Mouse (Mus musculus) lung, postnatal 4 days (tissue): ENCODE results near the gene Napb.

Experiments used
- DNase-seq, 2 experiments: peaks; one replicate each; pipeline ENCODE4 v3.0.0; 2021

Napb gene

DNA sequence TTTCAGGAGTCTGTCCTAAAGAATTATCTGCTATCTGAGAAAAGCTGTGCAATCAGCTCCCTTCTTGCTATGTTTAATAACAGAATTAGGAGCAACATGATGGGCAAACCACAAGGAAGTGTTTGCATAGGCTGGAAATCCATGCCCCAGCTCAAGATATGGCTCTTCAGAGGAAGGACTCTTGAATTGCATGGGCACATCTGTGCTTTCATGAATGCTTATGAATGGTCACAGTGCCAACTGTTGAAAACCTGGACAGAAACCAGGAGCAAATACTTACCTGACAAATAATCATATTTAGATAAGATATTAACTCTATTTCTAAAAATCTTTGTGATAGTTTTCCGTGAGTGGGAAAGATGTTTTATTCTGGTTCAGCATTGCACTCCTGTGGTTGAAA, 45.4 kb downstream of the Napb start:
- DNase-seq, result peak in 1 of 2 experiments; percentile 32

DNA sequence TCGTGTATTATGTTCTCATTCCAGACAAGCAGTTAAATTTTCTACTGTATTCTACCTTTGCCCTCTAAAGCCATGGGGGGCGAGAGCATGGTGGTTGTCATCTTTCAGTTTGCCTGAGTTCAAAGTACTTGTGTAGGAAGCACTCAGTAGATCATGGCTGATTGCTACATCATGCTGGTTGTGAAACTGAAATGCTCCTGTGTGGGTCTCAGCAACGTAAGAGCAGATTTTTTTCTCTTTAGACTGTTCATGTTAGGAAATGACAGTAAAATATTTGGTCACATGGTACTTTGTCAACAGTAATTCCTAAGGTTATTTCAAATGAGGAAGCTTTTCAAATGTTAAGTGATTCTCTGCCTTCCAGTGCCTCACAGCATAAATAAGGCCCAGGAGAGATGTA, 46.6 kb downstream of the Napb start:
- DNase-seq, result peak in 1 of 2 experiments; percentile 54

DNA sequence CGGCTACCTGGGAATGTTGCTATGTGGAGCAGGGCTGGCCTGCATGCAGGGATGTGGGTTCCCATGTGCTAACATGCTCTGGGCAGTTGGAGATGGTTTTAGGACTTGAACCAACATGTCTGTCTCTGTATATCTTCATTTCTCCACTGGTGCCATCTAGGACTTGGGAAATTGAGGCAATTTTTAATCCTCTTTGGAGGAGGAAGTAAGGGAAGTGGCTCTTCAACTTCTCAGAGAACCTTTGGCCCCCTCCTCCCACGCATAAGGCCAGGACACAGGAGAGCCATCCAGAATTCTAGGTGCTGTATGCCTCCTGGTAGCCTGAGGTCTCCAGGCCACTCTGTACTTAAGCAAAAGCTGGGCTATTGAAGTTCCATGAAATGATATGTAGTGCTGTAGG, 47.3 kb downstream of the Napb start:
- no peak for DNase-seq

DNA sequence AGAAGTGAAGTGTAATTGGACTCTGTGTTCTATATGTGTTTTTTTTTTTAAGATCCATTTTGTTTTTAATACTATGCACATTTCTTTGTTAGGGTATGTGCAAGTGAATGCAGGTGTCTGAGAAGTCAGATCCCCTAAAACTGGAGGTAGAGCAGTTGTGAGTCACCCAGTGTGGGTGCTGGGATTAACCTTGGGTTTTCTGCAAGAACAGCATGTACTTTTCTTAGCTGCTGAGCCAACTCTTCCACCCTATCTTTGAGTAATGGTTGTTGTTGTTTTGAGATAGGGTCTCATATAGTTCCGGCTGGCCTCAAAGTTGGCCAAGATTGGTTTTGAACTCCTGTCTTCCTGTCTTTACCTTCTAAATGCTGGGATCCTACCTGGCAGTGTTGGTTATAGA, 49.2 kb downstream of the Napb start:
- DNase-seq, result no peak

DNA sequence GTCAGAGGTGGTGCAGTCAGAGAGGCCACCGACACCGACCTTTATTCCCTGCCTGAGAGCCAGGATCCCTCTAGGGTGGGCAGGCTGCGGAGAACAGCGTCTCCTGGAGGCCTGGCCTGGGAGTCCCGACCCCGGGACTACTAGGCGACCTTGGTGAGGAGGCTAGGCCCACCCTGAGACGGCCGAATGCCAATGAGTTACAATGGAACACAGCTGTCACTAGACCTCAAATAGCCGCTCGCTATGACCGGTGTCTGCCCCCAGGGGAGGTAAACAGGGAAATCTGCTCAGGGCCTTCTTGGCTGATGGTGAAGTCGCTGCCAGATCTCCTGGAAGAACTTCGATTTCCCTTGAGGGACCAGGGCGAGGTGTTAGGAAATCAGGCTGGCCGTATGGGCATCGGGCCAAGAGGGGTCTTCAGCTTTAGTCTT, 50.8 kb downstream of the Napb start:
- peak; percentile 73 to 76 for DNase-seq

DNA sequence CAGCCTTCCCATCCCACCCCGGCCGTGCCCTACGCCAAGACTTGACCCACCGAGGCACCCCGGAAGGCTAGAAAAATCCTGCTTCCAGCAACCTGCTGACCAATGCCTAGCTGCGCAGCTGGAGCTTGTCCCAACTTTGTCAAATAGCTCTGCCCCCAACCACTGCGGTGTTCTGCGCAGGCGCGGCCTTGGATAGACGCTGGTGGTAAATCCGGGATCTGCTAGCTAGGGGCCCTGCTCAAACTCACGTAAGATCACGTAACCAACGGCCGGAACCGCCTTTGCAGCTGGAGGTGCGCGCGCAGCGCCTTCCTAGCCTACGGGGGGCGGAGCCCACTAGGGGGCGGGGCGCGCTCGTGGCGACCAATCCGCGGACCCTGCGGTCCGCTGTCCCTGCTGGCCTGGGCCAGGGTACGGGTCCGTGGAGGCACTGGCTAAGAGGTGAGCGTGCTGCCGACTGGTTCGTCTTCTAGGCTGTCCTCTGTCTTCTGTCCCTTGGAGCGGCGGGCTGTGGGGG, 51.4 kb downstream of the Napb start, which contains the start of gene Gzf1:
Gzf1 (plus strand) TSS at position 249 of the 517 bp plus-strand sequence.
- peak; percentile 100 for DNase-seq

DNA sequence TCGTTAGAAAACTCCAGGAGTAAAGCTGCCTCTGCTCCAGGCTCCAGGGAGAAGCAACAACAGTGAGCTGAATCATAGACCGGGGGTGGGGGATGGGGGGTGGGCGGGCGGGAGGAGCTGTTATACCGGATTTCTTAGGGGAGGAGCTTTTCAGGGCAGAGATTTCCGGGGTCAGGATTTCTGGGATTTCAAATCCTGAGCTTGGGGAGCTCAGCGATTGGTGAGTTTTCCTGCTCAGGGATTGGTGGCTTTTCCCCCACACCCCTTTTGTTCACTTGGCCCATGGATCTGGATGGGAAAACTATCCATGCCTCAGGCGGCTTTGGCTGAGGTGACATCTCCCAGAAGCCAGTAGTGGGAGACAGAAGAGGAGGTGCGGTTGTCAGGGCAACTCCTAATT, 52.9 kb downstream of the Napb start:
- peak; percentile 46 to 65 for DNase-seq

DNA sequence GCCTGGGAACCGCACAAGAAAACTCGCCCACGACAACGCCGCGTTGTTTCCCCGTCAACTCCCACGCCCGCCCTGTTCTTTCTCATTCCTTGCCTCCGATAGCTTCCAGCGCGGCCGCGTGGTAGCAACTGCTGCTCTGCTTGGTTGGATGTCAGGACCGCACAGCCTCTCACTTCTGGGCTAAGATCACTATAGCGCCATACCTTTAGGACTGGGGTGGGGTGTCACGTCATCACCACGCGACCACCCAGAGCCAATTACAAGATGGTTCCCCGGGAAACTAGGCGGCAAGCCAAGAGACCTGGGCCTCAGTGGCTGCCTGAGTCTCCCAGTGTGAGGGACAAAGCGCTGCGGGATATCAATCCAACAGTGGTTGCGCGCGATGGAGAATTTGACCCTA, 54.5 kb downstream of the Napb start:
- peak; percentile 59 to 71 for DNase-seq

DNA sequence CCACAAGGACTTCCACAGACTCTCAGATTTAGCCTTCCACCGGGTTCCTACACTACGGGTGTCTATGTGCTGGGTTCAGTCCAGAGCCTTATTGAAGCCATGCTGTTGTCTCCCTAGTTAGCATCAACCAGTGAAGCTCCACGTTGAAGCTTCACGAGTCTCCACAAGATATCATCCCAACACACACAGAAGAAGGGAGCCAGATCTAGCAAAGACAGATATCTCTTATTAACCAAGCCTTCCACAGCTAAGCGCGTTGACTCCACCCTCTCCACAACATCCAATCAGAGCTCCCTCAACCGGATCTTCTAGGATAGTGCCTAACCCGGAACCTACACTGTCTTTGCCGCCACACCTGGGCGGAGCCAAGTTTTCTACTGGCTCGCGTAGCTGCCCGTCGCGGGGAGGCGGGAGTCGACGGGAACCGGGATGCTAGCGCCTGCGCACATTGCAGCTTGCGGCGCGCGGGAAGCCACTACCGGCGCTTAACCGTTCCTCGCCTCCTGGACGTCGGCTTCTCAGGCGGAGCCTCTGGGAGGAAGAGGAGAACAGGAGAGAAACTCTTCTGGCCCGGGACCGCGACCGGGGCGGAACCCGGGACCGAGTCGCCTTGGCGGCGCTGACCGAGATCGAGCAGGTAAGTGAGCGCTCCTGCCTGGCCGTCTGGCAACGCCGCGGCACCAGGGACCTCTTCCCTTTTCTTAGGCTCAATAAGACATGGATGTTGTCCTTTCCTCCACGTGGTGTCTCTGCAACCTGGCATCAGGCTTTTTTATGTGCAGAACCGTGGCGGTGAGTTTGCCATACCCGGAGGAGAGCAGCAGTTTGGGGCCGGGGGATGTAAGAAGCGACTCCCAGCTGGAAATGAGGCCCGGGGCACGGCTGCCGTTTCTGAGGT, 59.8 kb downstream of the Napb start, which contains the start of gene Nxt1:
Nxt1 (plus strand) TSS at position 403 of the 898 bp plus-strand sequence.
- DNase-seq, result peak; percentile 99 to 100

DNA sequence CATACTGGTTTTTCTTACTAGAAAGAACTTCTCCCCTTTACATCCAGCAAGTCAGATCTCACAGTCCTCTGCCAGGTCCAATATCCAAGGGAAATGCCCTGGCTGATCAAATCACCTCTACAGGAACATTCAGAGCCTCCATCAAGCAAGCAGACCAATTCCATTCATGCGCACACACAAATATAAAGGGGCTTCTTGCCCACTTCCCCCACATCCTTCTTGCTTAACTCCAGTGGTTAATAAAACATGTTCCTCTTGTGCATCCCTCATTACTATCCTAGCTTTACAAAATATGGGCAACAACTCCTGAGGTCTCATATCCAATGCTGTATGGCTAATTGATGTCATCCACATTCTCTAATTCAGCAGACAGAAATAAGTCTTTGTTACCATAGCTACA, 68.8 kb downstream of the Napb start:
- no peak for DNase-seq

DNA sequence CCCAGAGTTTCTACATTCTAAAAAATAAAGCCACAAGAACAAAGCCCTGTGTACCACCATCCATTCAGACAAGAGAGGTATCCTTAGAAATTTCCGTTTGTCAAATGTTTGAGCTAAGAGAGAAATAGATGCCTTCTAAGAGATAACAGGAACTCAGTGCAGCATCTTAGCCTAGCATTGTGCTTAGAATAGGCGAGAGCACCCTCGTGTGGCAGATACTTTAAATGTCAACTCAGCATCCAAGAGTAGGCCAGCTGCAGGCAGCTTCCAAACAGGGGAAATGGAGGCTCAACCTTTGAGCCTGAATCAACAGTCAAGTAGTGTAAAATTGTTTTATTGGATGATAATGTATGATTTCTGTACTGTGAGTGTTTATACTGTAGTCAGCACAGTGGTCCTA, 77.3 kb downstream of the Napb start:
- DNase-seq, result peak; percentile 37 to 79

DNA sequence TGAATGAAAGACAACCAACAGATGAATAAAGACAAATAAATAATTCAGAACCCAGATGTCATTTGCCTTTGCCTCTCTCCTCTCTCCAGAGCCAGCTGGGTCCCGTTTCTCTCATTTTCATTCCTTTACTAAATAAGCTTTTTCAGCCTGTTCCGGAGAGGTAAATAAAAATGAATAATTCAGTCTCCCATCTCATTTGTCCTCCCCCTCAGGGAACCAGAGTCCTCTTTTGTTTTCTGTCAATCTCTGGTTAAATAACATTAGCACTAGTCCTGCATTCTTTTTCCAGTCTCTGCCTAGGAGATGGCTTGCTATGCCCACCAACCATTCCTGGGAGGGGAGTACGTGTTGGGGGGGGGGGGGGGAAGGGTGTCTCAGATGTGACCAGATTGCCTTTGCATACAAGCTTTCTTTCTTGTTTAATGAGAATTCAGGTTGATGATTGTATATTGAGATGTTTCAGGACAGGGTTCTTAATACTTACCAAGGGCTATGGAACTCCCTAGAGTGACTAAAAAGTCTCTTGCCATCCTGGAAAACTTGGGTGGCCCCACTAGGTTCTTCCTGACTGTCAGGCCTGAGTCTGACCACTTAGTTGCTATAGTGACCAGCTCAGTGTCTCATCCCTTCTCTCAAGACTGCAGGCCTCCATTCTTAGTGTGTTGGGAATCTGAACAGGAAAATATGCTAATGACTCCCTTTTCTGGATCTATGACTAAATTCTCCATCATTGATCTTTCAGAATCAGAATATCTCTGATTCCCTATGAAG, 81.5 kb downstream of the Napb start:
- no peak for DNase-seq

DNA sequence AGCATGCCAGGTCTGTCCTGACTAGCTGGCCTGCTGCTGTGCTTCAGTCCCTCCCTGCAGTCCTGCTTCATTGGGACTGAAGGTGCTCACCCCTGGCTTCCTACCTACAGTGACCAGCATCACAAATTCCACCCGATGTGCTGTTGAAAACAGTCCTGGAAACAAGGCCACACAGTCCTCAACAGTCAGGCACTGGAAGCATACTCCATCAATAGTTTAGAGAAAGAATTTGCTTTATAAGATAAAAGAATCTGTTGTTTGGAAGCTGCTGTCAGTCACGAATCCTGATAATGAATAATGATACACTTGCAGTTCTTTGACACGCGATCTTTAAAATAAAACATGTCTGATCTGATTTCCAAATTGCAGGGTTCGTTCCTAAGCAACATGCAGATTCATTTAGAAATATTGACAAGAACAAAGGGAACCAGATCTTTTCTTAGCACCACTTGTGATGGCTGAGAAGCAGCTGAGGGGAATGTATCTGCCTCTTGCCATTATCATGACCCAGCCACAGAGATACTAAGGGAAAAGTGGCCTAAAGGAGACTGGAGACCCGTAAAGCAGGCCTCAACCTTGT, 87.8 kb downstream of the Napb start:
- DNase-seq, result no peak
